Mouse (Mus musculus) kidney, adult 11 months (tissue): ENCODE measurements at regions not wholly inside any gene's neighbourhood (a gene's known extent, or its start where the extent isn't known, plus 50 kb on each side); places are given as distances from the start of the nearest gene placed in this dataset.
"Not testable (repeated sequence)": the region's sequence is repeated elsewhere in the genome, so short reads cannot be mapped to it uniquely, and the experiment has no call there.

ENCODE experiments used
- DNase-seq: peaks from one replicate; pipeline ENCODE4 v3.0.0; 2022

GRCm38 (mm10) chr6:41225382-41225781, 76.7 kb upstream of the Try4 start:
- DNase-seq: no peak

GRCm38 (mm10) chr6:41218415-41218814, 83.7 kb upstream of the Try4 start:
- DNase-seq: no peak

GRCm38 (mm10) chr6:41215857-41216256, 86.2 kb upstream of the Try4 start:
- no peak for DNase-seq

GRCm38 (mm10) chr6:41205864-41206263, 96.2 kb upstream of the Try4 start:
- DNase-seq: no peak

- DNase-seq: no peak
Measured at GRCm38 (mm10) chr6:41202882-41203281, 99.2 kb upstream of the Try4 start.

- no peak for DNase-seq
Measured at GRCm38 (mm10) chr6:41202302-41202701, 99.8 kb upstream of the Try4 start.

GRCm38 (mm10) chr6:41194464-41194863, 107.6 kb upstream of the Try4 start:
- DNase-seq: no peak

GRCm38 (mm10) chr6:41191734-41192326, 110.2 kb upstream of the Try4 start:
- no peak for DNase-seq

- DNase-seq: no peak
Measured at GRCm38 (mm10) chr6:41188910-41189309, 113.2 kb upstream of the Try4 start.

- no peak for DNase-seq
Measured at GRCm38 (mm10) chr6:41187966-41188365, 114.1 kb upstream of the Try4 start.

- DNase-seq: no peak
Measured at GRCm38 (mm10) chr6:41178896-41179295, 123.2 kb upstream of the Try4 start.

- DNase-seq: no peak
Measured at GRCm38 (mm10) chr6:41178019-41178418, 124.0 kb upstream of the Try4 start.

GRCm38 (mm10) chr6:41177152-41177551, 124.9 kb upstream of the Try4 start:
- DNase-seq: no peak

- DNase-seq: no peak
Measured at GRCm38 (mm10) chr6:41176034-41176433, 126.0 kb upstream of the Try4 start.

- no peak for DNase-seq
Measured at GRCm38 (mm10) chr6:41163491-41163890, 128.2 kb upstream of the 2210010C04Rik start.

GRCm38 (mm10) chr6:41161693-41162092, 126.4 kb upstream of the 2210010C04Rik start:
- no peak for DNase-seq

GRCm38 (mm10) chr6:41152101-41152500, 116.8 kb upstream of the 2210010C04Rik start:
- no peak for DNase-seq

- no peak for DNase-seq
Measured at GRCm38 (mm10) chr6:41151542-41151941, 116.2 kb upstream of the 2210010C04Rik start.

- no peak for DNase-seq
Measured at GRCm38 (mm10) chr6:41140916-41141315, 105.6 kb upstream of the 2210010C04Rik start.

- not testable (repeated sequence) for DNase-seq
Measured at GRCm38 (mm10) chr6:41137401-41137777, 102.1 kb upstream of the 2210010C04Rik start.

GRCm38 (mm10) chr6:41136717-41137400, 101.5 kb upstream of the 2210010C04Rik start:
- DNase-seq: no peak

- no peak for DNase-seq
Measured at GRCm38 (mm10) chr6:41135160-41135559, 99.9 kb upstream of the 2210010C04Rik start.

GRCm38 (mm10) chr6:41129906-41130305, 94.6 kb upstream of the 2210010C04Rik start:
- DNase-seq: no peak

- no peak for DNase-seq
Measured at GRCm38 (mm10) chr6:41127816-41128215, 92.5 kb upstream of the 2210010C04Rik start.

GRCm38 (mm10) chr6:41126855-41127254, 91.5 kb upstream of the 2210010C04Rik start:
- DNase-seq: no peak
